Mouse (Mus musculus): ENCODE measurements at regions not wholly inside any gene's neighbourhood (a gene's known extent, or its start where the extent isn't known, plus 50 kb on each side); places are given as distances from the start of the nearest gene placed in this dataset.

GRCm38 (mm10) chr4:131350268-131350667 lies 406.1 kb downstream of the Matn1 start:
- TF ChIP-seq NANOG (IDR thresholded peaks at IDR 0.05; ENCODE audit: borderline replicate concordance, low read length), result no peak
- TF ChIP-seq POU5F1 (IDR thresholded peaks at IDR 0.05; ENCODE audit: borderline replicate concordance, low read length), result no peak
- Histone ChIP-seq H3K9me3 (ENCODE audit: low read length) (no peaks in the 10 kb centered on the region), H3K36me3 (ENCODE audit: insufficient read depth, low read length) (no peaks in the 10 kb centered on the region), H3K4me1 (replicated peaks; ENCODE audit: low read depth, low read length) (no peaks in the 10 kb centered on the region), H3K4me3 (replicated peaks; ENCODE audit: low read length) (no peak overlapping the region), H3K27me3 (ENCODE audit: insufficient read depth, low read length) (no peaks in the 10 kb centered on the region)

GRCm38 (mm10) chr4:131354908-131355307 lies 410.7 kb downstream of the Matn1 start:
- H3K36me3 ChIP-seq (ENCODE audit: insufficient read depth, low read length), result no peaks in the 10 kb centered on the region
- no peaks in the 10 kb centered on the region for H3K27me3 ChIP-seq (ENCODE audit: insufficient read depth, low read length)
- H3K4me1 ChIP-seq (replicated peaks; ENCODE audit: low read depth, low read length), result peaks cover 6% of the 10 kb centered on the region
- no peak overlapping the region for H3K4me3 ChIP-seq (replicated peaks; ENCODE audit: low read length)
- no peaks in the 10 kb centered on the region for H3K9me3 ChIP-seq (ENCODE audit: low read length)
- TF ChIP-seq NANOG (IDR thresholded peaks at IDR 0.05; ENCODE audit: borderline replicate concordance, low read length), result no peak
- TF ChIP-seq POU5F1 (IDR thresholded peaks at IDR 0.05; ENCODE audit: borderline replicate concordance, low read length), result no peak
- TF ChIP-seq CTCF (conservative IDR thresholded peaks at IDR 0.05; ENCODE audit: low read length), result no peak

- Histone ChIP-seq H3K9me3 (ENCODE audit: low read length) (no peaks in the 10 kb centered on the region), H3K27me3 (ENCODE audit: insufficient read depth, low read length) (no peaks in the 10 kb centered on the region), H3K4me3 (replicated peaks; ENCODE audit: low read length) (no peak overlapping the region), H3K4me1 (replicated peaks; ENCODE audit: low read depth, low read length) (peaks cover 6% of the 10 kb centered on the region), H3K36me3 (ENCODE audit: insufficient read depth, low read length) (no peaks in the 10 kb centered on the region)
- no peak for TF ChIP-seq NANOG (IDR thresholded peaks at IDR 0.05; ENCODE audit: borderline replicate concordance, low read length)
- TF ChIP-seq CTCF (conservative IDR thresholded peaks at IDR 0.05; ENCODE audit: low read length), result no peak
- TF ChIP-seq POU5F1 (IDR thresholded peaks at IDR 0.05; ENCODE audit: borderline replicate concordance, low read length), result no peak
These were observed 411.4 kb downstream of the Matn1 start for GRCm38 (mm10) chr4:131355526-131355991.

GRCm38 (mm10) chr4:131356316-131356715 lies 412.1 kb downstream of the Matn1 start:
- no peak for TF ChIP-seq NANOG (IDR thresholded peaks at IDR 0.05; ENCODE audit: borderline replicate concordance, low read length)
- TF ChIP-seq POU5F1 (IDR thresholded peaks at IDR 0.05; ENCODE audit: borderline replicate concordance, low read length), result no peak
- no peak for TF ChIP-seq CTCF (conservative IDR thresholded peaks at IDR 0.05; ENCODE audit: low read length)
- Histone ChIP-seq H3K27me3 (ENCODE audit: insufficient read depth, low read length) (no peaks in the 10 kb centered on the region; the same call in 1 of the 2 replicates), H3K9me3 (ENCODE audit: low read length) (no peaks in the 10 kb centered on the region), H3K36me3 (ENCODE audit: insufficient read depth, low read length) (no peaks in the 10 kb centered on the region), H3K4me3 (replicated peaks; ENCODE audit: low read length) (no peak overlapping the region), H3K4me1 (replicated peaks; ENCODE audit: low read depth, low read length) (peaks cover 6% of the 10 kb centered on the region)

- no peaks in the 10 kb centered on the region for H3K9me3 ChIP-seq (ENCODE audit: low read length)
- no peak overlapping the region for H3K4me3 ChIP-seq (replicated peaks; ENCODE audit: low read length)
- TF ChIP-seq NANOG (IDR thresholded peaks at IDR 0.05; ENCODE audit: borderline replicate concordance, low read length) (no peak), CTCF (conservative IDR thresholded peaks at IDR 0.05; ENCODE audit: low read length) (no peak), POU5F1 (IDR thresholded peaks at IDR 0.05; ENCODE audit: borderline replicate concordance, low read length) (no peak)
These were observed 418.8 kb downstream of the Matn1 start for GRCm38 (mm10) chr4:131363030-131363429.

GRCm38 (mm10) chr4:131364671-131365252 lies 420.6 kb downstream of the Matn1 start:
- TF ChIP-seq CTCF (conservative IDR thresholded peaks at IDR 0.05; ENCODE audit: low read length), result peak; percentile 84
- no peak for TF ChIP-seq POU5F1 (IDR thresholded peaks at IDR 0.05; ENCODE audit: borderline replicate concordance, low read length)
- peaks cover 6% of the 10 kb centered on the region; the same call in 1 of the 2 replicates for H3K27me3 ChIP-seq (ENCODE audit: insufficient read depth, low read length)
- 0 out of 2 replicates have a peak, but pooled peaks cover 3% of the 10 kb centered on the region for H3K4me1 ChIP-seq (replicated peaks; ENCODE audit: low read depth, low read length)
- no peak overlapping the region for H3K4me3 ChIP-seq (replicated peaks; ENCODE audit: low read length)
- no peaks in the 10 kb centered on the region for H3K9me3 ChIP-seq (ENCODE audit: low read length)
- H3K36me3 ChIP-seq (ENCODE audit: insufficient read depth, low read length), result no peaks in the 10 kb centered on the region

More at GRCm38 (mm10) chr4:131363030-131363429, 418.8 kb downstream of the Matn1 start:
- Histone ChIP-seq H3K27me3 (ENCODE audit: insufficient read depth, low read length) (peaks cover 6% of the 10 kb centered on the region; the same call in 1 of the 2 replicates), H3K36me3 (ENCODE audit: insufficient read depth, low read length) (no peaks in the 10 kb centered on the region), H3K4me1 (replicated peaks; ENCODE audit: low read depth, low read length) (0 out of 2 replicates have a peak, but pooled peaks cover 3% of the 10 kb centered on the region)

GRCm38 (mm10) chr4:131366006-131366405 lies 421.8 kb downstream of the Matn1 start:
- H3K36me3 ChIP-seq (ENCODE audit: insufficient read depth, low read length), result no peaks in the 10 kb centered on the region
- H3K4me3 ChIP-seq (replicated peaks; ENCODE audit: low read length), result no peak overlapping the region
- no peak for TF ChIP-seq NANOG (IDR thresholded peaks at IDR 0.05; ENCODE audit: borderline replicate concordance, low read length)
- TF ChIP-seq POU5F1 (IDR thresholded peaks at IDR 0.05; ENCODE audit: borderline replicate concordance, low read length), result no peak
- peak; percentile 13; the same call in 1 of the 2 replicates for TF ChIP-seq CTCF (conservative IDR thresholded peaks at IDR 0.05; ENCODE audit: low read length)
- H3K27me3 ChIP-seq (ENCODE audit: insufficient read depth, low read length), result peaks cover 6% of the 10 kb centered on the region; the same call in 1 of the 2 replicates
- no peaks in the 10 kb centered on the region for H3K9me3 ChIP-seq (ENCODE audit: low read length)
- H3K4me1 ChIP-seq (replicated peaks; ENCODE audit: low read depth, low read length), result 0 out of 2 replicates have a peak, but pooled peaks cover 3% of the 10 kb centered on the region

GRCm38 (mm10) chr4:131366656-131367055 lies 422.5 kb downstream of the Matn1 start:
- Histone ChIP-seq H3K27me3 (ENCODE audit: insufficient read depth, low read length) (0 out of 2 replicates have a peak, but pooled peaks cover 6% of the 10 kb centered on the region), H3K4me1 (replicated peaks; ENCODE audit: low read depth, low read length) (0 out of 2 replicates have a peak, but pooled peaks cover 3% of the 10 kb centered on the region), H3K4me3 (replicated peaks; ENCODE audit: low read length) (no peak overlapping the region), H3K9me3 (ENCODE audit: low read length) (no peaks in the 10 kb centered on the region), H3K36me3 (ENCODE audit: insufficient read depth, low read length) (no peaks in the 10 kb centered on the region)
- TF ChIP-seq CTCF (conservative IDR thresholded peaks at IDR 0.05; ENCODE audit: low read length), result no peak
- TF ChIP-seq POU5F1 (IDR thresholded peaks at IDR 0.05; ENCODE audit: borderline replicate concordance, low read length), result no peak

- no peaks in the 10 kb centered on the region for H3K4me1 ChIP-seq (replicated peaks; ENCODE audit: low read depth, low read length)
- peaks cover 11% of the 10 kb centered on the region for H3K9me3 ChIP-seq (ENCODE audit: low read length)
- TF ChIP-seq POU5F1 (IDR thresholded peaks at IDR 0.05; ENCODE audit: borderline replicate concordance, low read length) (no peak), CTCF (conservative IDR thresholded peaks at IDR 0.05; ENCODE audit: low read length) (no peak), NANOG (IDR thresholded peaks at IDR 0.05; ENCODE audit: borderline replicate concordance, low read length) (no peak)
- peaks cover 3% of the 10 kb centered on the region for H3K27me3 ChIP-seq (ENCODE audit: insufficient read depth, low read length)
- no peak overlapping the region for H3K4me3 ChIP-seq (replicated peaks; ENCODE audit: low read length)
- H3K36me3 ChIP-seq (ENCODE audit: insufficient read depth, low read length), result no peaks in the 10 kb centered on the region
These were observed 428.3 kb downstream of the Matn1 start for GRCm38 (mm10) chr4:131372517-131372916.

All from E14TG2a.4 (cell line).